Mouse (Mus musculus) left cerebral cortex, adult 2 months (tissue): ENCODE measurements around the gene Gbx2. TPM values are rescaled to one million over a fixed set of nuclear protein-coding genes. Genes with fewer than 3 reads are reported as not detected.

Experiments used
- DNase-seq, 2 experiments: peaks; one replicate each; pipeline ENCODE4 v3.0.0; 2021 to 2022; ENCODE audit warnings: low spot score in 2 of 2, mixed read lengths in 1 of 2; ENCODE audit errors: extremely low spot score in 1 of 2
- H3K27ac ChIP-seq: fragments of 200-600 bp; 2 replicates; pipeline ENCODE4 v1.8.1; 2022
- H3K4me3 ChIP-seq: fragments of 200-600 bp; 2 replicates; pipeline ENCODE4 v1.8.1; 2022
- CTCF ChIP-seq: fragments of 200-600 bp; IDR thresholded peaks from 2 replicates; pipeline ENCODE4 v1.8.1; 2022; ENCODE audit warnings: antibody characterized with exemption, mild to moderate bottlenecking, moderate library complexity
- intact Hi-C: fragments of 180-260 bp; cut with DNase I; formaldehyde crosslinking; loops from one replicate; pipeline ENCODE4 v1.15.1; 2025
- total RNA-seq, 2 experiments: library from RNA; stranded (reverse); gene quantifications; 2 replicates each; pipeline ENCODE4 v1.2.3; 2021

The Gbx2 gene
- total RNA-seq, 2 experiments from 2014 or later: 0.25 to 0.56 TPM

GRCm38 (mm10) chr1:89934316-89935260 is 3.6 kb upstream of the Gbx2 start:
- intact Hi-C loops: no loop called here
- H3K27ac ChIP-seq: no peak overlapping the region

GRCm38 (mm10) chr1:89933786-89934185 is 2.8 kb upstream of the Gbx2 start:
- H3K27ac ChIP-seq: no peak overlapping the region
- H3K4me3 ChIP-seq: no peak overlapping the region
- TF ChIP-seq CTCF: no peak
- intact Hi-C loops: no loop called here
- no peak for DNase-seq

More at GRCm38 (mm10) chr1:89934316-89935260, 3.6 kb upstream of the Gbx2 start:
- no peak for TF ChIP-seq CTCF
- DNase-seq: no peak
- no peak overlapping the region for H3K4me3 ChIP-seq

GRCm38 (mm10) chr1:89933028-89933427 is 2.0 kb upstream of the Gbx2 start:
- no peak overlapping the region for H3K4me3 ChIP-seq
- no peak for DNase-seq
- intact Hi-C loops: no loop called here
- no peak overlapping the region for H3K27ac ChIP-seq
- no peak for TF ChIP-seq CTCF

GRCm38 (mm10) chr1:89932616-89933015 is 1.6 kb upstream of the Gbx2 start:
- H3K4me3 ChIP-seq: no peak overlapping the region
- intact Hi-C loops: no loop called here
- TF ChIP-seq CTCF: no peak
- no peak for DNase-seq
- no peak overlapping the region for H3K27ac ChIP-seq

- H3K4me3 ChIP-seq: no peak overlapping the region
- no peak overlapping the region for H3K27ac ChIP-seq
- TF ChIP-seq CTCF: no peak
- no peak for DNase-seq
- intact Hi-C loops: no loop called here
Measured at GRCm38 (mm10) chr1:89932021-89932423, 1.0 kb upstream of the Gbx2 start.

GRCm38 (mm10) chr1:89930551-89930950 is 428 bp downstream of the Gbx2 start:
- 0 out of 2 replicates have a peak overlapping the region, but pooled peaks have one; percentile 16 for H3K4me3 ChIP-seq
- DNase-seq: no peak
- no peak overlapping the region for H3K27ac ChIP-seq
- intact Hi-C loops: no loop called here
- no peak for TF ChIP-seq CTCF

GRCm38 (mm10) chr1:89929721-89930505 is 1.1 kb downstream of the Gbx2 start:
- intact Hi-C loops: no loop called here
- DNase-seq: no peak
- Histone ChIP-seq H3K27ac (no peak overlapping the region), H3K4me3 (0 out of 2 replicates have a peak overlapping the region, but pooled peaks have one; percentile 16)
- TF ChIP-seq CTCF: no peak

- DNase-seq: no peak
- Histone ChIP-seq H3K4me3 (no peak overlapping the region), H3K27ac (no peak overlapping the region)
- no peak for TF ChIP-seq CTCF
- intact Hi-C loops: no loop called here
Measured at GRCm38 (mm10) chr1:89929181-89929580, 1.8 kb downstream of the Gbx2 start.

- no peak for DNase-seq
- intact Hi-C loops: no loop called here
- TF ChIP-seq CTCF: no peak
- Histone ChIP-seq H3K4me3 (no peak overlapping the region), H3K27ac (no peak overlapping the region)
Measured at GRCm38 (mm10) chr1:89928676-89929075, 2.3 kb downstream of the Gbx2 start.

- intact Hi-C loops: no loop called here
- no peak overlapping the region for H3K27ac ChIP-seq
- TF ChIP-seq CTCF: no peak
- DNase-seq: no peak
- H3K4me3 ChIP-seq: no peak overlapping the region
Measured at GRCm38 (mm10) chr1:89927061-89927661, 3.8 kb downstream of the Gbx2 start.

GRCm38 (mm10) chr1:89926583-89927060 is 4.4 kb downstream of the Gbx2 start:
- H3K4me3 ChIP-seq: no peak overlapping the region
- no peak for TF ChIP-seq CTCF
- no peak for DNase-seq
- intact Hi-C loops: no loop called here
- no peak overlapping the region for H3K27ac ChIP-seq
